Mouse (Mus musculus) neutrophil, adult 65 days (primary cell): ENCODE measurements around the gene Ppcdc. TPM values are rescaled to one million over a fixed set of nuclear protein-coding genes. Genes with fewer than 3 reads are reported as not detected.

Source experiments
- total RNA-seq: library from RNA; stranded (reverse); gene quantifications from 2 replicates; pipeline ENCODE4 v1.2.4, GENCODE M21; 2023

Gene Ppcdc
- 27.3 and 40.8 TPM in 2 replicates for total RNA-seq

DNA sequence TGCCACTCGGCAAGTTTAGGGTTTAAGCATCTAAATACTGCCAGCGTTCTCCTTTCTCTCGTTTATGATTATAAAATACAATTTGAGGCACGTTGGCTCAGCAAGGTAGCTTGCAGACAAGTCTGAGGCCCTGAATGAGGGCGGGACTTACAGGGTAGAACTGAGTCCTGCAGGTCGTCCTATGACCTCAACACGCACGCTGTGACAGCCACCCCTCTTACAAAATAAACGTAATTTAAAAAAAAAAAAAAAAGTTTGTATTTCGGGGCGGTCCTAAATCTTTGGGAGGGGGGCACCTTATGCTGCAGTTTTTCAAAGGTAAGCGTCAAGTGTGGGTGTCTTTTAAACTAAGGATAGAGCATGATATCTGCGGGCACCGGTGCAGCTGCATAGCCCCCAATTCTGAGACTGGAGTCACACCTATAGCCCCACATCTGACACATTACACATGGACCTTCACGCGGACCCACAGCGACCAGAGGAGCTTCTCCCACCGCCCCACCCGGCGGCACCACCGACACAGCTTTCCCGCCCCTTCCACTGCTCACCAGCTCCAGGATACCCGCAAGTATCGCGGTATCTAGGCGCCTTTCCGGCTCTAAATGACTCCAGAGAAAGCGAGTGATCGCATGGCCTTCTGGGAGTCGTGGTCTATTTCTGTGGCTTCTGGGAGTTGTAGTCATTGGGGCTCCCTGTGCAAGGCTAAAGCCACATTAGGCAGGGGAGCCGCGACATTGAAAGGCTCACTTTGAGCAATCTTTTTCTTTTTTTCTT, at the start of gene Ppcdc:
Ppcdc (minus strand) TSS at position 603 of the 774 bp plus-strand sequence.

DNA sequence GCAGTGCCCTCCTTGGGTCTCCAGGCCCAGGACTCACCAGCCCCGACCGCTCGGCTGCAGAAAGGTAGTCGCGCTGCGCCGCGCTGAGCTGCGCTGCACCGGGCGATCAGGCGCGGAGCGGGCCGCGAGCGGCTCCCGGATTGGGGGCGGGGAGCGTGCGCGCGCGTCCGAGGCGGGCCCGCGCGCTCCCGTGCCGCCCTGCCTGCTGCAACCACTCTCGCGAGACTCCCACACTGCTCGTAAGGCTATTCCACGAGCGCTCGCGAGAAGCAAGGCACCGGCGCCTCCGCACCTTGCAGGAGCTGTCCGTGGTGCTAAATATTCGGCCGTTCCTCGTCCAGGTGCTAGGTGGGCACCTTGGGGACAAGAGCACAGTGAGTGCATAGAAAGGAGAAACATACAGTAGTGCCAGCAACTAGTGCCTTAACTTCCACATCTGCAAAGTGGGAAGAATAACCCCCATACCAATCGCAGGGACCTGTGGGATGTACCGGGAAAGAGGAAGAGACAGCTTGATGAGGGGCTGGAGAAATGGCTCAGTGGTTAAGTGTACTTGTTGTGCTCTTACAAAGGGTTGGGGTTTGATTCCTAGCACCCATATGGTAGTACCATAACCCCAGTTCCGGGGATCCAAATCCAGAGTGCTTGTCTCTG, 28.1 kb upstream of the Ppcdc start, which contains the start of gene Scamp5:
Scamp5 (minus strand) TSS at position 165 of the 654 bp plus-strand sequence.

Other genes starting within 250 kb of the Ppcdc start
- not detected in 2 replicates for gene Trcg1, start 203.6 kb downstream of the Ppcdc start, total RNA-seq
- gene 1700017B05Rik, start 177.5 kb downstream of the Ppcdc start, total RNA-seq = 111 and 133 TPM in 2 replicates
- 0.34 and 0.35 TPM in 2 replicates for gene Scamp5, start 27.9 kb upstream of the Ppcdc start, total RNA-seq
- gene Rpp25, start 63.9 kb upstream of the Ppcdc start, total RNA-seq = not detected in 2 replicates
- gene Cox5a, start 81.2 kb upstream of the Ppcdc start, total RNA-seq = 102 and 107 TPM in 2 replicates
- 7.1 and 10.2 TPM in 2 replicates for gene Fam219b, start 97.4 kb upstream of the Ppcdc start, total RNA-seq
- gene Mpi, start 112.6 kb upstream of the Ppcdc start, total RNA-seq = 6.6 and 10.1 TPM in 2 replicates
- gene Scamp2, start 120.8 kb upstream of the Ppcdc start, total RNA-seq = 192 and 234 TPM in 2 replicates
- gene Ulk3, start 149.3 kb upstream of the Ppcdc start, total RNA-seq = 28.6 and 35.8 TPM in 2 replicates
- not detected in 2 replicates for gene Cplx3, start 166.2 kb upstream of the Ppcdc start, total RNA-seq
- gene Lman1l, start 180.7 kb upstream of the Ppcdc start, total RNA-seq = not detected in 2 replicates
- gene Csk, start 213.5 kb upstream of the Ppcdc start, total RNA-seq = 161 and 173 TPM in 2 replicates
- not detected in 2 replicates for gene Cyp1a2, start 243.6 kb upstream of the Ppcdc start, total RNA-seq
- gene Cyp1a1, start 247.8 kb upstream of the Ppcdc start, total RNA-seq = not detected in 2 replicates